Mouse (Mus musculus): Measurements from ENCODE around the gene Sema6c. TPM values are rescaled to one million over a fixed set of nuclear protein-coding genes. Genes with fewer than 3 reads are reported as not detected.

Gene Sema6c
- polyA plus RNA-seq (2015; fragmentation: Nextera tagmentation; extraction: Ambion mirVana): 21.4 and 22.6 TPM in 2 replicates

- ATAC-seq: peak; percentile 98
- H3K4me2 ChIP-seq (ENCODE audit: low read length): peak within 1 kb of the TSS; percentile 75
- WGBS: under 1% methylated on average over 66 of the region's 66 CpGs
- H3K27ac ChIP-seq (ENCODE audit: low read length): peak within 1 kb of the TSS; percentile 78
- peak within 1 kb of the TSS; percentile 98 for H3K4me3 ChIP-seq (replicated peaks; ENCODE audit: low read length)
- H3K4me1 ChIP-seq (replicated peaks; ENCODE audit: control insufficient read depth, insufficient read depth, low read length): peaks cover 34% of the 10 kb centered on the region
- peak within 1 kb of the TSS; percentile 96 for H3K9ac ChIP-seq (replicated peaks; ENCODE audit: low read depth, low read length)
- H3K9me3 ChIP-seq (ENCODE audit: control insufficient read depth, low read length): no peaks in the 10 kb centered on the region
- H3K36me3 ChIP-seq (ENCODE audit: control insufficient read depth, insufficient read depth): peaks cover 5% of the 10 kb centered on the region
- no peaks in the 10 kb centered on the region for H3K27me3 ChIP-seq (replicated peaks; ENCODE audit: control insufficient read depth, insufficient read depth, low read length)
Measured at GRCm38 (mm10) chr3:95159987-95160963, at the start of gene Sema6c. Gene Sema6c (plus strand): TSS chr3:95160457.

GRCm38 (mm10) chr3:95110911-95111726 is 49.1 kb upstream of the Sema6c start, which contains the start of gene Vps72:
Gene Vps72 (plus strand): TSS chr3:95111022.
- Histone ChIP-seq H3K9me3 (ENCODE audit: control insufficient read depth, low read length) (no peaks in the 10 kb centered on the region), H3K27ac (ENCODE audit: low read length) (peak within 1 kb of the TSS; percentile 97), H3K4me2 (ENCODE audit: low read length) (peak within 1 kb of the TSS; percentile 52), H3K9ac (replicated peaks; ENCODE audit: low read depth, low read length) (peak within 1 kb of the TSS; percentile 71), H3K4me3 (replicated peaks; ENCODE audit: low read length) (peak within 1 kb of the TSS; percentile 70), H3K36me3 (ENCODE audit: control insufficient read depth, insufficient read depth) (peaks cover 5% of the 10 kb centered on the region; the same call in 1 of the 2 replicates), H3K27me3 (replicated peaks; ENCODE audit: control insufficient read depth, insufficient read depth, low read length) (no peaks in the 10 kb centered on the region), H3K4me1 (replicated peaks; ENCODE audit: control insufficient read depth, insufficient read depth, low read length) (peaks cover 10% of the 10 kb centered on the region)
- ATAC-seq: peak; percentile 77
- under 1% methylated on average over 53 of the region's 54 CpGs for WGBS

DNA sequence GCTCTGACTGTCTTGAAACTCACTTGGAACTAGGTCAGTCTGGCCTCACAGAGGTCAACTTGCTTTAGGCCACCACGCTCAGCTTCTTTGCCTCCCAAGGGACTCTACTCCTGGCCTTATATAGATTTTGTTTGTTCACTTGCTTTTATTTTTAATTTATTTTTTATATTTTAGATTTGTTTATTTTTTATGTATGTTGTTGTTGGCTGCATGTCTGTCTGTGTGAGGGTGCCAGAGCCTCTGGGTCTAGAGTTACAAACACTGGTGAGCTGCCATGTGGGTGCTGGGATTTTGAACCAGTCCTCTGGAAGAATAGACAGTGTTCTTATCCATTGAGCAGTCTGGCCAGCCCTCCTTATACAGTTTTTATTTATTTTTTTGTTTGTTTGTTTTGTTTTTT is 47.5 kb upstream of the Sema6c start:
- Histone ChIP-seq H3K27me3 (replicated peaks; ENCODE audit: control insufficient read depth, insufficient read depth, low read length) (no peaks in the 10 kb centered on the region), H3K36me3 (ENCODE audit: control insufficient read depth, insufficient read depth) (peaks cover 8% of the 10 kb centered on the region; the same call in 1 of the 2 replicates), H3K27ac (ENCODE audit: low read length) (no peak overlapping the region), H3K9me3 (ENCODE audit: control insufficient read depth, low read length) (no peaks in the 10 kb centered on the region), H3K9ac (replicated peaks; ENCODE audit: low read depth, low read length) (no peak overlapping the region), H3K4me2 (ENCODE audit: low read length) (no peak overlapping the region), H3K4me1 (replicated peaks; ENCODE audit: control insufficient read depth, insufficient read depth, low read length) (peaks cover 10% of the 10 kb centered on the region), H3K4me3 (replicated peaks; ENCODE audit: low read length) (no peak overlapping the region)
- WGBS: 97% methylated on average over 1 of the region's 1 CpGs
- ATAC-seq: no peak

GRCm38 (mm10) chr3:95117751-95118150 is 42.5 kb upstream of the Sema6c start:
- 97% methylated on average over 2 of the region's 2 CpGs for WGBS
- no peak overlapping the region for H3K4me2 ChIP-seq (ENCODE audit: low read length)
- H3K27ac ChIP-seq (ENCODE audit: low read length): no peak overlapping the region
- ATAC-seq: no peak
- peaks cover 2% of the 10 kb centered on the region for H3K4me1 ChIP-seq (replicated peaks; ENCODE audit: control insufficient read depth, insufficient read depth, low read length)
- no peak overlapping the region for H3K9ac ChIP-seq (replicated peaks; ENCODE audit: low read depth, low read length)
- peaks cover 43% of the 10 kb centered on the region for H3K36me3 ChIP-seq (ENCODE audit: control insufficient read depth, insufficient read depth)
- no peak overlapping the region for H3K4me3 ChIP-seq (replicated peaks; ENCODE audit: low read length)
- H3K9me3 ChIP-seq (ENCODE audit: control insufficient read depth, low read length): no peaks in the 10 kb centered on the region
- no peaks in the 10 kb centered on the region for H3K27me3 ChIP-seq (replicated peaks; ENCODE audit: control insufficient read depth, insufficient read depth, low read length)

DNA sequence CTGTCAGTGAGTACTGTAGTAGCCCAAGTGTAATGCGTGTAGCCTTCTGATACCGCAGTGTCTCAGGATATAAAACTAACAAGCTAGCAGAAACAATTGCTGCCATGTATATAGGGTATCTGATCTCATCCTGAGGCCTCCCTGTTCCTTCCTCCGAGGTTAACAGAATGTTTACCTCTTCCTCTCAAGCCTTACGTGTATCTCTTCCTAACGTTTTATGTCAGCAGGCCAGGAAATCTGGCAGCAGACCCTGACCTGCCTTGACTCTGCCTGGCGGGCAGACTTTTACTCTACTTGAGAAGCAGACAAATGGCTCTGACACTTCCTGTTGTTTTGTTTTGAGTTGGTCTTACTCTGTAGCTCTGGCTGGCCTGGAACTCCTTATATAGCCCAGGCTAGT is 38.7 kb upstream of the Sema6c start:
- no peak for ATAC-seq
- peaks cover 11% of the 10 kb centered on the region for H3K4me1 ChIP-seq (replicated peaks; ENCODE audit: control insufficient read depth, insufficient read depth, low read length)
- H3K27me3 ChIP-seq (replicated peaks; ENCODE audit: control insufficient read depth, insufficient read depth, low read length): no peaks in the 10 kb centered on the region
- no peak overlapping the region for H3K9ac ChIP-seq (replicated peaks; ENCODE audit: low read depth, low read length)
- 91% methylated on average over 6 of the region's 6 CpGs for WGBS
- peaks cover 38% of the 10 kb centered on the region for H3K36me3 ChIP-seq (ENCODE audit: control insufficient read depth, insufficient read depth)
- no peak overlapping the region for H3K27ac ChIP-seq (ENCODE audit: low read length)
- no peaks in the 10 kb centered on the region for H3K9me3 ChIP-seq (ENCODE audit: control insufficient read depth, low read length)
- H3K4me2 ChIP-seq (ENCODE audit: low read length): no peak overlapping the region
- no peak overlapping the region for H3K4me3 ChIP-seq (replicated peaks; ENCODE audit: low read length)

GRCm38 (mm10) chr3:95124246-95124645 is 36.0 kb upstream of the Sema6c start, which contains the start of gene Tmod4:
Gene Tmod4 (plus strand): TSS chr3:95124476.
- H3K27ac ChIP-seq (ENCODE audit: low read length): peak within 1 kb of the TSS; percentile 32; the same call in 1 of the 2 replicates
- H3K27me3 ChIP-seq (replicated peaks; ENCODE audit: control insufficient read depth, insufficient read depth, low read length): no peaks in the 10 kb centered on the region
- H3K36me3 ChIP-seq (ENCODE audit: control insufficient read depth, insufficient read depth): peaks cover 27% of the 10 kb centered on the region
- peak; percentile 27; the same call in 1 of the 2 replicates for ATAC-seq
- 59% methylated on average over 6 of the region's 6 CpGs for WGBS
- H3K4me1 ChIP-seq (replicated peaks; ENCODE audit: control insufficient read depth, insufficient read depth, low read length): peaks cover 11% of the 10 kb centered on the region
- H3K4me2 ChIP-seq (ENCODE audit: low read length): no peak within 1 kb of the TSS
- H3K9me3 ChIP-seq (ENCODE audit: control insufficient read depth, low read length): no peaks in the 10 kb centered on the region
- H3K9ac ChIP-seq (replicated peaks; ENCODE audit: low read depth, low read length): no peak within 1 kb of the TSS; the same call in 1 of the 2 replicates
- H3K4me3 ChIP-seq (replicated peaks; ENCODE audit: low read length): no peak within 1 kb of the TSS

DNA sequence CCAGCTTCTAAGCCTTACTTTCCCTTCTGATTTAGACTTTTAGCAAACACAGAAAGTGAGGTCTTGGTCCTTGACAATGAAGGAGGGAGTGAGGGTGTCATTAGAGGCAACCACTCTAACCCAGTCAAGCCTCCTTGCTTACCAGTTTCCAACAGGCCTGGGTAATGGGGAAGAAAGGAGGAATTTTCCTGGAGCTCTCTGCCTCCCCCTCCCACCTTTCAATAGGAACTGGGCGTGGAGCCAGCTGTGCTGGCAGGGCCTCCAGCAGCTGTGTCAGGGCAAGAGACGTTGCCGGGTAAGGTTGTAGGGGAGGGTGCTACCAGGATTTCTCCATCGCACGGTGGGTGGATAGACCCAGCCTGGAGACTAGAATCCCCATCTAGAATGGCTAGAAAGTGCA is 35.3 kb upstream of the Sema6c start:
- H3K27ac ChIP-seq (ENCODE audit: low read length): peak overlapping the region; percentile 32; the same call in 1 of the 2 replicates
- H3K4me1 ChIP-seq (replicated peaks; ENCODE audit: control insufficient read depth, insufficient read depth, low read length): peaks cover 11% of the 10 kb centered on the region
- H3K4me2 ChIP-seq (ENCODE audit: low read length): no peak overlapping the region
- no peak overlapping the region for H3K4me3 ChIP-seq (replicated peaks; ENCODE audit: low read length)
- WGBS: 10% methylated on average over 5 of the region's 5 CpGs
- H3K36me3 ChIP-seq (ENCODE audit: control insufficient read depth, insufficient read depth): peaks cover 20% of the 10 kb centered on the region
- ATAC-seq: peak; percentile 60
- H3K9ac ChIP-seq (replicated peaks; ENCODE audit: low read depth, low read length): no peak overlapping the region; the same call in 1 of the 2 replicates
- H3K9me3 ChIP-seq (ENCODE audit: control insufficient read depth, low read length): no peaks in the 10 kb centered on the region
- no peaks in the 10 kb centered on the region for H3K27me3 ChIP-seq (replicated peaks; ENCODE audit: control insufficient read depth, insufficient read depth, low read length)

GRCm38 (mm10) chr3:95129226-95129651 is 31.0 kb upstream of the Sema6c start:
- no peak overlapping the region for H3K27ac ChIP-seq (ENCODE audit: low read length)
- no peaks in the 10 kb centered on the region for H3K27me3 ChIP-seq (replicated peaks; ENCODE audit: control insufficient read depth, insufficient read depth, low read length)
- H3K4me1 ChIP-seq (replicated peaks; ENCODE audit: control insufficient read depth, insufficient read depth, low read length): peaks cover 18% of the 10 kb centered on the region
- H3K4me3 ChIP-seq (replicated peaks; ENCODE audit: low read length): no peak overlapping the region
- no peak overlapping the region for H3K9ac ChIP-seq (replicated peaks; ENCODE audit: low read depth, low read length)
- ATAC-seq: no peak
- H3K36me3 ChIP-seq (ENCODE audit: control insufficient read depth, insufficient read depth): no peaks in the 10 kb centered on the region
- 53% methylated on average over 6 of the region's 6 CpGs for WGBS
- H3K9me3 ChIP-seq (ENCODE audit: control insufficient read depth, low read length): no peaks in the 10 kb centered on the region
- no peak overlapping the region for H3K4me2 ChIP-seq (ENCODE audit: low read length)

GRCm38 (mm10) chr3:95130081-95130480 is 30.2 kb upstream of the Sema6c start:
- Histone ChIP-seq H3K4me3 (replicated peaks; ENCODE audit: low read length) (no peak overlapping the region), H3K27ac (ENCODE audit: low read length) (no peak overlapping the region), H3K9me3 (ENCODE audit: control insufficient read depth, low read length) (no peaks in the 10 kb centered on the region), H3K4me2 (ENCODE audit: low read length) (no peak overlapping the region), H3K36me3 (ENCODE audit: control insufficient read depth, insufficient read depth) (no peaks in the 10 kb centered on the region), H3K9ac (replicated peaks; ENCODE audit: low read depth, low read length) (no peak overlapping the region), H3K27me3 (replicated peaks; ENCODE audit: control insufficient read depth, insufficient read depth, low read length) (no peaks in the 10 kb centered on the region), H3K4me1 (replicated peaks; ENCODE audit: control insufficient read depth, insufficient read depth, low read length) (peaks cover 14% of the 10 kb centered on the region)
- WGBS: 89% methylated on average over 5 of the region's 5 CpGs
- ATAC-seq: no peak

Measured in forebrain, embryonic 16.5 days (tissue).